Mouse (Mus musculus) skeletal muscle tissue, adult 2 months (tissue): ENCODE results near the gene Cfap97d1.
A peak's percentile ranks its signal among the peaks of the same experiment; 100 is the strongest.
"Not testable (repeated sequence)": the region's sequence is repeated elsewhere in the genome, so short reads cannot be mapped to it uniquely, and the experiment has no call there.

ENCODE experiments used
- DNase-seq: peaks from one replicate; pipeline ENCODE4 v3.0.0-alpha.2; 2012; ENCODE audit warnings: low read depth, low spot score

Cfap97d1 gene

DNA sequence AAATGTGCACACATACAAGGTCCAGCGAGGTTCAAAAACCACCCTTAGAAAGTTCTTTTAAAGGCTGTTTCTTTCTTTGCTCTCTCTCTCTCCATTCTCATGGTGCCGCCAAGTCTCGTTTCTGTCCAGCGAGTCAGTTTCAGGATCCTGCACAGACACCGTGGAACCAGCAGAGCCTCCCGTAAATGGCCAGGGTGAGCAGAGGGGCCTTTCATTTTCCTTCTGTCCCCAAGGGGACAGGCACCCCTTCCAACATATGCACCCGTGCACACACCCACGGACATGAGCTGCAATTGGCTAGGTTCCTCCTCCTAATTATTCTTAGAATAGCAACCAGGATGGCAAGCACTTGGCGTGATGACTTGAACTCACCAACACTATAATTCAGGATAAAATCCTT is 10.6 kb upstream of the Cfap97d1 start:
- DNase-seq, result no peak

DNA sequence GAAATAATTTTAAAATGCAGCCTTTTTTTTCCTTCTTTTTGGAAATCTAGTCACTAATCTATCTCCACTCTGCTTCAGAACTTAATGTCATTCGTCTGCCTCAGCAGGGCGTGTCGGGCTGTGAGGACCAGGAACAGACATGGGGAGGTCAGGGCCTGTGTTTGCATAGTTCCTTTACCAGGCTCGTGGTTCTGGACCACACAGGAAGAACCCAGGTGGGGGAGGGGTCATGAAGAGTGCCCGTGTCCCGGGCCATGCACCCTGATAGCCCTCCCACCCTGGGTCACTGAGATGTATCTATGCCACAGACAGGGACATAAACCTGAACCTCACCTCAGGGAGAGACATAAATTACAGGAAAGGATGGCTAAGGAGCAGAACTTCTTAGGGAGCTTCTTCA is 9.9 kb upstream of the Cfap97d1 start:
- DNase-seq, result no peak

DNA sequence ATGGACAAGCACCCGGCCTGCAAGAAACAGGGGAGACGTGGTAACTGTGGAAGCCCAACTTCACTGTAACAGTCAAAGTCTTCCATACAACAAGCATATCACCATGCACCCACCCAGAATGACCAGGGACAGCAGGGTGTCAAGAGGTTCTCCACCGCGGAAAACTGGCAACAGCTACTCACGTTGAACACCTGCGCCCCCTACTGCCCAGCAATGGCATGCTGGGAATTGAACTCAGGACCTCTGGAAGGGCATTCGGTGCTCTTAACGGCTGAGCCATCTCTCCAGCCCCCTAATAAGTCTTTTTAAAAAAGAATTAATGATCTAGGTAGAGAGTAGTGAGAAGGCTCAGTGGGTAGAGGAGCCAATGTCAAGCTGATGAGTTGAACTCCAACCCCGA is 9.2 kb upstream of the Cfap97d1 start:
- DNase-seq, result no peak

DNA sequence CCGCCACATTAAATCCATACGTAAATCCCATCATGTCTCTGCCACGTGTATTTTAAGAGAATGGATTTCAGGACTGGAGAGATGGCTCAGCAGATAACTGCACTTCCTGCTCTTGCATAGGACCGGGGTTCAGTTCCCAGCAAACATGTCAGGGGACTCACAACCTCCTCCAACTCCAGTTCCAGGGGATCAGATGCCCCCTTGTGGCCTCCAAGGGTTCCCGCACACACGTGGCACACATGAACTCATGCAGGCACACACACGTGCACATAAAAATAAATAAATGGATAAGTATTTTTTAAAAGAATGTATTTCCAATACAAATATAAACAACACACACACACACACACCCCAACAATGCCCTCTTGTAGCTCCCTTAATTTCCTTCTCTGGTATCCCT is 7.1 kb upstream of the Cfap97d1 start:
- DNase-seq, result no peak

DNA sequence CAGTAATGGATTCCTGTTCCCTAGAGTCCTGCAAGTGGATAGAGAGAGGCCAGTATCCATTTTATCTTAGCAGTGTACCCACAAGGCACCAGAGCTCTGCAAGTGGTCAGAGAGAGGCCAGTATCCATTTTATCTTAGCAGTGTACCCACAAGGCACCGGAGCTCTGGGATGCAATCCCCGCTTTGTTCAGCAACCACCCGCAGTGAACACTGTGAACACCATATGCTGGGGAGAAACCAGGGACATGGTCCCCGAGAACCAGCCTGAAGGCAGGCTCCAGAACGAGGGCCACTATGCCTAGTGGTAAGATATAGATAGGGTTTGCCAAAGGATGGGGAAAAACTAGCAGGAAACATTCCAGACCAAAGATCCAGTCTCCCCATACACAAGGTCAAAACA is 4.9 kb upstream of the Cfap97d1 start:
- DNase-seq, result no peak

DNA sequence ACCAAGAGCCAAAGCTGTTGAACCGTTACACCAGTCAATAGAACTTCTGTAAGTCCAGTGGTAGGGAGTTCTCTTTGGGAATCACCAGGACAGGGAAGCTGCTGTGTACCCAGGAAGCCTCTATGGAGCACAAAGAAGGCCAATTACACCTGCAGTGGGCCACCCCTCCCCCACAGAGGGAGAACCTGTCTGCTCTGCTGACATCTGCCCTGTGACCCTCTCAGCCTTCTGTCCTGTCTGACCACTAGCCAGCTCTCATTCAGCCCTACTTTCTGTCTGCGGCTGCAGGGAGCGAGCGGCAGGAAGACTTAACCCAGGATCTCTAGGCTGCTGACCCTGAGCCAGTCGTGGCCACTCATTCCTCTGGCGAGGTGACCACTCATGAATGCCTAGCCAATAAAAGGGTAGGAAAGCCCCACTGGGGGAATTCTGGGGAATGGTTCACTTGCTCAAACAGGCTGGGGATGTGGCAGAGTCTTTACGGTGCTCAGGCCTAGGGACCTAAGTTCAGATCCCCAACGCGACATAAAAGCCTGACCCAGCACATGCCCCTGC is 3.4 kb upstream of the Cfap97d1 start:
- DNase-seq, result no peak

DNA sequence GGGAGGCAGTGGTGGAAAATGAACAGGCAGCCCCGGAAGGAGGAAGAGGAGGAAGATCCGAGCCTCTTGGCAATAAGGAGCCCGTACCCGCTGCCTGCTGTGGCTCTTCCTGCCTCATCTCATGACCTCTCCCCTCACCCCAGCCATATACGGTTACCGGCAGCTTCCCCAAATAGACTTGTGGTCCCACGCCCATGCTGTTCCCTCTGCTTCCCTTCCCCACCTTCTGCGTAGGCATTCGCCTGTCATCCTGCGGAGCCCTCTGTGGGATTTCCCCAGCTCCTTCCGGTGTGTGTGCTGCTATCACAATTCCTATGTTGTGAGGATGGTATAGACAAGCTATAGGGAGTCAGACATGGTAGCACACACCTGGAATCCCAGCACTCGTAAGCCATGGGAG is 2.2 kb upstream of the Cfap97d1 start:
- DNase-seq, result peak; percentile 84

DNA sequence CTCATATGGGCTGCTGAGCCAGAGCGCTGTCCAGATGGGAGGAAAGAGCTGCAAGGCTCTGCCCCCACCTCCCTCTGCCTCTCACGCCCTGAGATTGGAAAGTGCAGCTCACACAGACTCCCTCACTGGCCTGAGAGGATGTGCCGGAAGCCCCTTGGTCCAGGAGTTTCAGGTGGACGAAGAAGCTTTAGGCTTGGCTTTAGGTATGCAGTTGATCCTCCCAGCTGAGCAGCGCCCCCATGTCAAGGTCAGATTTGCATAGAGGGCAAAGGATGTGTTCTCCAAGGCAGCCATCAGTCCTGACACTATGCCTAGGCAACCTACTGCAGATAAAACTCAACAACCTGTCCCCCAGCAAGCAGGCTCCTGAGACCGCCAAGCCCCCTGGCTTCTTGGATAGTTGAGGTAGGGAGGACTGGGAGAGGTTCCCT is 1.1 kb upstream of the Cfap97d1 start:
- DNase-seq, result no peak

DNA sequence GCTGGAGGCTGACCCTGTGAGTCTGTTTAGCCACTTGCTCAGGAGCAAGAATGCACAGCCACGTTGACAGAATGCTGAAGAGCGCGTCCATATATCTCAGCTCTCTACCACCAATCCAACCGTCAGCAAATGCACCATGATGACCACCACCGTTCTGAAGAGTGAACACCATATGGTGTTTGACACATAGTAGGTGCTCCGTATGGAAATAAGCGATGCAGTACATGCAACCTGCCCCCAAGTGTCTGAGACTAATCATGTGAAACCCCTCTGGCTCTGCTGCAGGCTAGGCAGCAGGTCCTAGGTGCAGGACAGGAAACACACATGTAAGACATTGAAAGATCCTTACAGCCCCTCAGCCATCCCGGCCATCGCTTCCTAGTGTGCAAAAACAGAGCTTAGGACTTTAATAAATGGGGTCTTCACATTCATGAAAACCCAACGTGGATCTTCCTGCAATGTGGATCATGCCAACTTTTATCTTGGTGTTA is 603 bp upstream of the Cfap97d1 start:
- no peak for DNase-seq

DNA sequence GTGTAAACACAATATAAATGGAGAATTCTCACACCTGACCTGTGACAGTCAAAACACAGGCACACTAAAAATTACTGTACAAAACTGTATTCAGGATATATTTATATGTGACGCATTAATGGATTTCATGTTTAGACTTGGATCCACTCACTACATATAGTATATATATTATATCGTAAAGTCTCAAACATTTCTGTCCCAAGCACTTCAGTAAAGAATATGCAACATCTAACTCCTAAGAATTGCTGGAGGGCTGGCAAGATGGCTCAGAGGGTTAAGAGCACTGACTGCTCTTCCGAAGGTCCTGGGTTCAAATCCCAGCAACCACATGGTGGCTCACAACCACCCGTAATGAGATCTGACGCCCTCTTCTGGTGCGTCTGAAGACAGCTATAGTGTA is 1.4 kb downstream of the Cfap97d1 start:
- not testable (repeated sequence) for DNase-seq

DNA sequence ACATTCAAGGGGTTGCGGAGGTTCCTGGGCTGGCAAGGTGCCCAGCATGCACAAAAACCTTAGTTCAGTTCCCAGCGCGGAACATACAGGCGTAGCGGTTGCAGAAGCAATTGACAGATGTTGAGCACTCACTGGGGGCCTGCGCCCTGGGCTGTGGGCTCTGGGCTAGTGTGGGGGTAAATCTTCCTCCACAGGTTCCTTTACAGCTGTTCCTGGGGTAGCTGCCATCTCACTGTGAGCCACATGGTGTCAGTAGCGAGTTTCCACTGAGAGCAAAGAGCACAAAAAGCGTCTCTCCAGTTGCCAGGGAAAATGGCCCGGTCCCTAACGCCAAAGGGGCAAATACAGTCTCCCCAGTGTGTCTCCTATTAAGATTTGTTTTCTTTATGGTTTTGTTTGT is 1.9 kb downstream of the Cfap97d1 start:
- DNase-seq, result peak; percentile 84

DNA sequence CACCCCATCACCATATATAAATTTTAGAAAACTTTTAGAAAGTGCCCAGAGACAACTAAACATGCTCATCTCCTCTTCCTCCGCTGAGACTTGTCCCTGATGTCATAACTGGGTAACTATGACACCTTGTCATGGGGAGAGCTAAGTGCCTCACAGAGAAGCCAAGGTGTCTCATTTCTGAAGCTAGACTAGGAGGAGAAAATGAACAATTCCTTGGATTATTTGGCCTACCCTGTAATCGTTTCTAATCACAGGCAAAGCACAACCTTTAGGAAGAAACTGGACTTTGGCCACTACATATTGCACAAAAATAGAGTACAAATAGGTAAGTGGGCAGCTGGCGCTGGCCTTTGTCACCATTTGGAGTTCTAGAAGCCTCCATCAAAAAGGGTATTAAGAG is 2.8 kb downstream of the Cfap97d1 start, which contains the start of gene Dusp3:
TSS of gene Dusp3 (minus strand) at position 101 of the 400 bp plus-strand sequence.
- no peak for DNase-seq

DNA sequence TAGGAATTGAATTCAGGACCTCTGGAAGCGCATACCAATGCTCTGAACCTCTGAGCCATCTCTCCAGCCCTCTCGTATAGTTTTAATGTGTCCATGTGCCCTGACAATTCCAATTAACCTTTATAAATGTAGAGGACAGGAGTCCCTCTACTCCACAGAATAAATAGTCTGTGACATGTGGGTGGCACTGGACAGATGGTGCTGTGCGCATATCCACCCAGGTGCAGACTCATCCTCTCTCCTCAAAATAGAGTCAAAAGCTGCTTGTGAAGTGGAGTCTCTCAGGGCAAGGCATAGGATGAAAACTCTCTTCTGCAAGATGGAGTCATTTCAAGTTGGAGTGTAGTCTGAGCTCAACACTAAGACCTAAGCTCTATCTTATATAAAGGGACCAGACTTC is 6.2 kb downstream of the Cfap97d1 start:
- no peak for DNase-seq

DNA sequence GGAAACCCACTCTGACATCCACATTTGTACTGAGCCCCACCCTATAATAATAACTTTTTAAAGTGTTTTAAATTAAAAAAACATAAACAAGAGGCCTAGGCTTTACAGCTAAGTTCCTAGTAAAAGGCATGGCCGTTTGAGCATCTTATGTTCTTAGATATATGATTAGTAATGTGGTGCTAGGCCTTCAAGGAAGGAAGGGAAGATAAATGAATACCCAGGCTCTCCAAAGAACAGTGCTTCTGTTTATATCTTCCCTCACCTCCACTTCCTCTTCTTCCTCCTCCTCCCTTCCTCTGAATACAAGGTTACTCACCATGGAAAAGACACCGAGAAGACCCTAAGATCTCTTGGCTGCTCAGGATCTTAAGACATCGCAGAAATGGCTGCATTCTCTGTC is 7.7 kb downstream of the Cfap97d1 start:
- no peak for DNase-seq

DNA sequence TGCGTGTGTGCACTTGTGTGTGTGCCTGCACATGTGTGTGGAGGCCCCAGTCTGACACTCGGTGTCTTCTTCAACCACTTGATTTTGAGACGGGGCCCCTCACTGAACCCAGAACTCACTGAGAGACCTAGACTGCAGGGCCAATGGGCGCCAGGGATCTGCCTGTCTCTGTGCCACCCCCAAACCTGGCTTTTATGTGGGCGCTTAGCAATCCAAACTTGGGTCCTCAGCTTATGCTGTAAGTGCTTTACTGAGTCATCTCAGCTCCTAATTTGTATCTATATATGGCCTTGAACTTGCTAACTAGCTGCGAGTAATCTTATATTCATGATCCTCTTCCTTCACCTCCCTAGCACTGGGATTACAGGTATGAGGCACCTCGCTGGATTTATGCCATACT is 8.3 kb downstream of the Cfap97d1 start:
- no peak for DNase-seq

DNA sequence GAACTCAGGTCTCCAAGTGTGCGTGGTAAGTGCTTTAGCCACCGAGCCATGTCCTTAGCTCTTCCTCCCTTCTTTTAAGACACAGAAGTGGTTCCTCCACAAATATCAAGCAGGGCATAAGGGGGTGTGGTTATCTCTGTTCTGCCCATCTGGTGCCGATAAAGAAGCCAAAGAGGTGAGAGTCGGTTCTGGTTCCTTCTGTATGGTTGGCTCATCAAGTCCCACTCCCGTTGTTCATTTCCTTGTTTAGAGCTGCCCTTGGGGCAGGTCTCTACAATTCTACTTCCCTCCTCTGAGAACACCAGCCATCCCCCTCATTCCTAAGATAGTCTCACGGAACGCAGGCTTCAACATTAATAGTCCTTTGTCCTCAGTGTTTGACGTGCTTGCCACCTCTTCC is 10.0 kb downstream of the Cfap97d1 start:
- DNase-seq, result no peak

DNA sequence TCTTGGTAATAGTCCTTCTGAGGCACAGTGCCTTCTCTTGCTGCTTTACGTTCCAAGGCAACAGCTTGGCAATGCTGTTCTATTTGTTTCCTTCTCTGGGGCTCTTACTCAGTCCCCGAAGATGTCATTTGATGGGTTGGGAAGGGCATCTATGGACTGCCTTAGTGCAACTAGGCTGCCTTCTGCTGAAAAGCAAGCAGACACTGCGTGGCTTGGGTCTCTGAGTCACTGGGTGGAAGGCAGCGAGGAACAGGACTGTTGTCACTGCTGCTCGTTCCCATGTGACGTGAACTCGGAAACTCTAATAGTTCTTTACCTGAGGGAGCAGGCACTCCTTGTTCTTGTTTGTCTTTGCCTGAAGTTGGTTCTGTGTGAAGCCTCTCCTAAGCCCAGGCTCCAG is 11.9 kb downstream of the Cfap97d1 start:
- DNase-seq, result no peak

DNA sequence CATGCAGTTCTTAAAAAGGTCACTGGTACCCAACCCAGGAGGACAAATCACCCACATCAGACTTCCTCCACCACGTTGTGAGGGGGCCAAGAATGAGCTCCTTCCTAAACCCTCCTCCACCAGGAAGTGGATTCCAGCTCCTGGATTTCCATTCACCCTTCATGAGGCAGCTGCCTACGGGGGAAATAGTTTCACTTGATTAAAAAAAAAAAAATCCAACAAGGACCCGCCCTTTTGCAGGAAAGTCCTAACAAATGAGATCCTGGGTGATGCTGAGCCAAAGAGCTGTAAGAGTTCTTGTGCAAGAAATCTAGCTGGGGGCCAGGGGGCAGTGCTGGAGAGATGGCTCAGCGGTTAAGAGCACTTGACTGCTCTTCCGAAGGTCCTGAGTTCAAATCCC is 14.2 kb downstream of the Cfap97d1 start:
- peak; percentile 36 for DNase-seq

DNA sequence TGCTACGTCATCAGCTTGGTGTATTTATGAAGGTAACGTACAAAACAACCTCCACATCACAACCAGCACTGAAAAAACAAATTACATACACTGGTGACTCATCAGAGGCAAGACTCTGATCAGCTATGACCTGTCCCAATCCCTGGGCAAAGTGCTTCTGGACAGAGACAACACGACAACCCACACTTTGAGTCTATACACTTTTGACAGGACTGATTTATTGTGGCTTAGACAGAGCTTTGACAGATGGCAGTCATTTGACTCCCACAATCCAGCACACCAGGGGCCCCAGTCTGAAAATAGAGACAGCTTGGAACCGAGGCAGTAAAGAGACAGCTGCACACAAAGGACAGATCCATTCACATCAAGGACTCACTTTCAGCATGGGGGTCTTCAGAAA is 15.4 kb downstream of the Cfap97d1 start:
- peak; percentile 70 for DNase-seq

DNA sequence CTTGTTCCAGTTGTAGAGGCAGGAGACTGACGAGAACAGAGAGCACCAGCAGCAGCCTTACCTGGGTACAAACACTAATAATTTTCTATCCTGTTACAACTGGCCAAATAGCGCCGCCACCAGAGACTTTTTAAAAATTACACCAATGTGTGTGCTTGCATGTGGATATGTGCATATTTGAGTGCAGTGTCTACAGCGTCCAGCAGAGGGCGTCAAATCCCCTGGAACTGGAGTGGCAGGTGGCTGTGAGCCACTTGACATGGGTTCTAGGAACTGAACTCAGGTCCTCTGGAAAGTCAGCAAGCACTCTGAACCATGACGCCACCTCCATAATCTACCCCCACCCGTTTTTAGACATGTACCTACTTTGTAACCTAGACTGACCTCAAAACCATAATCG is 20.2 kb downstream of the Cfap97d1 start:
- no peak for DNase-seq

DNA sequence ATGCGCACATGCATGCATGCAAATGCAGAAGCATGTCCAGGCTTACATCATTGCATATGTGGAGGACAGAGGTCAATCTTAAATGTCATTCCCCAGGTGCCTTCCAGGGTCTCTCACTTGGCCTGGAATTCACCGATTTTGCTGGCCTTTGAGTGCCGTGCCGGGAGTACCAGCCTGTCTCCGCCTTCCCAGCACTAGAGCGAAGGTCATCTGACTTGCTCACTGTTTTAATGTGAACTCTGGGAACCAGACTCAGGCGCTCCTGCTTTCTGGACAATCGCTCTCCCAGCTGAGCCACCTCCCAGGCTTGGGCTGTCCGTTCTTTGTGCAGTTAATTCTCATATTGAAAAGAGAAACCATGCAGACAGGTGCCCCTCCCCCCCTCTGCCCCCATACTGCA is 22.2 kb downstream of the Cfap97d1 start:
- no peak for DNase-seq

DNA sequence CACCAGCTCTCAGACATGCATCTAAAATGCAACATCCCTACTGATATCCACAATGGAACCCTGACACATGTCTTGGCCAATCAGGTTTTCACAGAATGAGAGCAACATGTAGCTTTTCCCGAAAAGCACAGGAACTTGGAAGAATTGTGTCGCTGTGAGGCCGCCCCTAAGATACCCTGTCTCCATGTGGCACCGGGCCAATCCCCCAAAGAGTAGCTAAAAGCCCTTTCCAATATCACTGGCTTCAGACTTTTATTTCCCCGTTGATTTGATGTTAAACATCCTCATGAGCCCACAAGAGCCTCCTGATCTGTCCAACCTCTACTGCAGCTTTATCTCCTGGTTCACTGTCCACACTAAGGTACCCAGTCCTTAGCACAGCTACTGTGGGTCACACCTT is 22.6 kb downstream of the Cfap97d1 start:
- DNase-seq, result no peak

DNA sequence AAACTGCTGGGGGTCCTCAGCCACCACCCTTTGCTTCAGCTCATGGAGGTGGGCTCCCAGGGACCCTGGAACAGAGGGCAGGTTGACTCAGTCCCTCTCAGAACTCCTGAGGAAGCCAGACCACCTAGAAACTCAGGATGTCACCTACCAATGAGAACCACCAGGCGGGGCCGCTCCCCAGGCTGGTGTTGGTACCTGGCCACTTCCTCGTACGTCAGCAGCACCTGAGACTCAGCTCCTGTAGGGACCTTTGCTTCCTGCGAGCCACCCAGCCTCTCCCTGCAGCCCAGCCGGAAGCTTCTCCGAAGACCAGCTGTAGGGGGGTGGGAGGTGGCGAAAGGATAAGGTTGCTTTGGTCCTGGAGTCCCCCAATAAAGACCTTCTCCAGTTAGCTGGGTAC is 24.3 kb downstream of the Cfap97d1 start:
- no peak for DNase-seq

DNA sequence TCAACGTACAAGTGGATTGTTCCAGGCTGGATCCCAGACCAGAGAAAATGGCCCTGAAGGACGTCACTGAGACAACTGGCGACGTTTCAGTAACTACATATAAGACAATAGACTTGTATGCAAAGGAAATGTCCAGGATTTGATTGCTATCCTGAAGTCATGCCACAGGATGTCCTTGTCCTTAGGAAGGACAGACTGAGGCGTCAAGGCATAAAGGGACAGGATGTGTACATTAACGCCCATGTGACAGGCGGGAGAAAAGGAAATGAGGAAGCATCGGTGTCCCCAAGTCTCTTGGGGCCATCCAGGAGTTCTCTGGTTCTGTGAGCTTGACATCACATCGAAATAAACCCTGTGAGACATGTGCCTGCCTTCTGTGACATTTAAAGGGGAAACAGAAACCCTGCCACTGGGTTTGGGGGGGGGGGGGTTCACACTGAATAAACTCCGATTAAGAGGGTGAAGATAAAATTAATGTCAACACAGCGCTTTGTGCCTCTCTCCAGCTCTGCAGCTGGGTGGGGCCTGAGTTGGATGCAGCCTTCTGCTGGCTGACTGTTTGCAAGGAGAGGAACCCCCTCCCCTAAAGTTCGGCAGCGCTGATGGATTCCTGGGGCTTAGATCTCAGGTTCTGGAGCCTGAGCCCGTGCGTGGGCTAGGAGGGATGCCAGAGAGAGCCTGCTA is 25.0 kb downstream of the Cfap97d1 start:
- DNase-seq, result no peak
